Mouse (Mus musculus) adipocyte (in vitro differentiated cells): ENCODE measurements around the gene Mindy3.

Source experiments
- DNase-seq: peaks from one replicate; pipeline ENCODE4 v3.0.0-alpha.2; 2016; ENCODE audit warnings: low spot score

Mindy3 gene

DNA sequence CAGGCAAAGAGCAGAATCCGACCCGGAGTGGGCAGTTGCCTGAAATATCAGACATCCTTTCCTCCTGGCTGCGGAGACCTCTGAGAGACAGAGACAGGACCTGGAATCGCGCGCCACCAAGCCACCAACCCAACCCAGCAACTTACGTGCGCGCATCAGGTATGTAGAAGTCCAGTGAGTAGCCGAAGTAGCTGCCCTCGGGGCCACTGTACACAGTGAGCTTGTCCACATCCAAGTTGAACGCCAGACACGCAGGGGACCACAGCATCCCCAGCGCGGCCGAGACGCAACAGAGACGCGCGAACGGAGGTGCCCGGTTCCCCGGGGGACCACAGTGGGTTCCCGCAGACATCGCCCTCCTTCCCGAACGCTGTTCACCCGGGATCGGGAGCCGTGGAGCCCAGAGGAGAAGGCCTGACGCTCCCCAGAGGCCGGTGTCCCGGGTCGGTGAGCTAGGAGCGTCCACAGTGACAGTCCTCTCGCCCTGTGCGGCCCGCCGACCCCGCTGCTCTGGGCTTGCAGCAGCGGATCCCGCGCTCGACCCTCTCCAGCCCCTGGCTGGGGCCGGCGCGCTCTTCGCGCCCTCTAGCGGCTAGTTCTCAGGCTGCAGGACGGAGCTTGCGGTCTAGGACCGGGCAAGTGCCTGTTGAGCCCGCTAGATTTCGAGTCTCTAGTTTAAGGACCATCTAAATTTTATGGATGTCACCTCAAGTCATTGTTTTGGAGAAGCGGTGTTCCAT, 117.7 kb downstream of the Mindy3 start, which contains the start of gene Itga8:
TSS of gene Itga8 (minus strand) at position 492 of the 740 bp plus-strand sequence.
- DNase-seq: no peak

DNA sequence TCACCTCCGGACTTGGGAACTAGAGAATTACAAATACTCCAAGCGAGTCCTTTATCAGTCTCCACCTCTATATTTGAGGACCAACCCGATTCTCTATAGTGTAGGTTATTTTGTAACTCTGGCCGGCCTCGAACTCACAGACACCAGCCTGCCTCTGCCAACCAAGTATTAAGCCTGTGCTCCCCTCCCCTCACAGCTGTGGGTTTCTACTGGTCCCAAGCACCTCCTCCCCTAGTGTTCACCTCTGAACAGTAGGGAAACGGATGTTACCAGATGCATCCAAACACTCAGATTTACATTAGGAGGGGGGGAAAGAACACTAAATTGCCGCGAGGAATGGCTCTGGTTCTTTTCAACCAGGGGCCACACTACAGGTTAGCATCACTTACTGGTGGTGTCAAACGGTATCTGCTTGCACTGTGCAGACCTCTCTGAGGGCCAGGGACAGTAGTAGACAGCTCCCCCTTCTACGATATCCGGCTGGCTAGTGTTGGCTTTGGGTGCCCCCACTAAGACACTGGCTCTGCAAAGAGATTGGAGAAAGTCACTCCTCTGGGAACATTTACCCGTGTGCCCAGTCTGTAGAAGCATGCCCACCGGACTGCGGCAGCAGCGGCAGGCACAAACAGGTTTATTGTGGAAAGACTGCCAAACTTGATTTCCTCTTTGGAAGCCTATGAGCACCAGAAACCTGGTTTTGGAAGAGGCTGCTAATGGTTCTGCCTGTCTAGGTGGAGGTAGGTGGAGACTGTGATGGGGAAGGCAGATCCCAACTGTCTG, 118.6 kb downstream of the Mindy3 start:
- no peak for DNase-seq

DNA sequence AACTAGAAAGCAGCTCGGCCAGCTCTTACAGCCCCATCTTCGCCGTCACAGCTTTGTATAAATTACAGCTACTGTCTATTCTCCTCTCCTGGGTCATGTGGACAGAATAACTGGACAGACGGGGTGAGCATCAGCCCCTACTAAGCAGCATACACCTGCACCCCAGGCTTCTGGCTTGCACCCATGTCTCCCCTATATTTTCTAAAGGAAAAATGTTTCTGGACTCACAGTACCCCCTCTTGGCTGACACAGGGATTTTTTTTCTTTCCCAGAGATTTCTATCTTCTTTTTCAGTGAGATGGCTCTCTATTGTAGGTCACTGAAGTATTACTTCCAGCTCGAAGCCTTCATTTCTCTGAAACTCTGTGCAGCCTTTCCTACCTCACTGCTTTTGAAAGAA, 122.0 kb downstream of the Mindy3 start:
- DNase-seq: no peak
